Mouse (Mus musculus) MEL (cell line): ENCODE results near the gene 1700021F07Rik. TPM values are rescaled to one million over a fixed set of nuclear protein-coding genes. Genes with fewer than 3 reads are reported as not detected.

Experiments
- DNase-seq: peaks from one replicate; pipeline ENCODE4 v3.0.0; 2011; ENCODE audit warnings: low read depth, low spot score
- H3K27ac ChIP-seq: 2 replicates; pipeline ENCODE4 v1.5.1; 2012; ENCODE audit warnings: low read depth, mild to moderate bottlenecking, control low read depth, low read length, moderate library complexity; ENCODE audit not compliant: control insufficient read depth
- H3K27me3 ChIP-seq, 2 experiments: fragments of 150-350 bp in 1 of 2; sonication (generic) in 1 of 2; 2 replicates each; pipeline ENCODE4 v1.6.1; 2012; ENCODE audit warnings: low read length in 2 of 2, mild to moderate bottlenecking in 2 of 2, improper control_type of control experiment in 1 of 2, moderate library complexity in 1 of 2; ENCODE audit not compliant: insufficient read depth in 2 of 2, control insufficient read depth in 1 of 2
- H3K36me3 ChIP-seq, 2 experiments: 2 replicates each; pipeline ENCODE4 v1.6.1; 2012 to 2014; ENCODE audit warnings: low read length in 2 of 2, improper control_type of control experiment in 1 of 2, inconsistent platforms in 1 of 2, mild to moderate bottlenecking in 1 of 2; ENCODE audit not compliant: insufficient read depth in 2 of 2, control insufficient read depth in 1 of 2
- H3K4me1 ChIP-seq, 2 experiments: fragments of 150-350 bp in 1 of 2; sonication (generic) in 1 of 2; 2 replicates each; pipeline ENCODE4 v1.6.1; 2012; ENCODE audit warnings: low read length in 2 of 2, improper control_type of control experiment in 1 of 2, mild to moderate bottlenecking in 1 of 2; ENCODE audit not compliant: insufficient read depth in 2 of 2, control insufficient read depth in 1 of 2
- H3K4me3 ChIP-seq, 2 experiments: fragments of 150-350 bp in 1 of 2; sonication (generic) in 1 of 2; 2 replicates each; pipeline ENCODE4 v1.5.1; 2012; ENCODE audit warnings: low read depth in 2 of 2, low read length in 2 of 2, mild to moderate bottlenecking in 2 of 2, moderate library complexity in 2 of 2, control low read depth in 1 of 2, improper control_type of control experiment in 1 of 2; ENCODE audit not compliant: control insufficient read depth in 1 of 2, insufficient read depth in 1 of 2
- H3K79me2 ChIP-seq: 2 replicates; pipeline ENCODE4 v1.6.1; 2012; ENCODE audit warnings: mild to moderate bottlenecking, low read length, moderate library complexity; ENCODE audit not compliant: control insufficient read depth, poor library complexity, insufficient read depth
- H3K9ac ChIP-seq: 2 replicates; pipeline ENCODE4 v1.6.1; 2012; ENCODE audit warnings: low read depth, mild to moderate bottlenecking, control low read depth, low read length, moderate library complexity; ENCODE audit not compliant: control insufficient read depth, poor library complexity, severe bottlenecking
- H3K9me3 ChIP-seq: fragments of 150-350 bp; sonication (generic); replicated peaks from 2 replicates; pipeline ENCODE4 v1.6.1; 2012; ENCODE audit warnings: mild to moderate bottlenecking, low read length, improper control_type of control experiment, moderate library complexity; ENCODE audit not compliant: insufficient read depth
- BHLHE40 ChIP-seq: IDR thresholded peaks from 2 replicates; pipeline ENCODE4 v1.6.1; 2012; ENCODE audit warnings: low read depth, mild to moderate bottlenecking, inconsistent platforms, low read length, improper control_type of control experiment, borderline replicate concordance
- CHD1 ChIP-seq: IDR thresholded peaks from 2 replicates; pipeline ENCODE4 v1.6.1; 2012; ENCODE audit warnings: low read depth, mild to moderate bottlenecking, inconsistent platforms, low read length, improper control_type of control experiment
- CTCF ChIP-seq, 3 experiments: IDR thresholded peaks in 2 of 3; conservative IDR thresholded peaks in 1 of 3; 2 replicates each; pipeline ENCODE4 v1.5.1; 2011 to 2012; ENCODE audit warnings: low read length in 3 of 3, low read depth in 2 of 3, mild to moderate bottlenecking in 2 of 3, improper control_type of control experiment in 1 of 3, inconsistent platforms in 1 of 3, mixed read lengths in 1 of 3, moderate library complexity in 1 of 3; ENCODE audit not compliant: control insufficient read depth in 1 of 3, insufficient read depth in 1 of 3, poor library complexity in 1 of 3, severe bottlenecking in 1 of 3
- EP300 ChIP-seq, 2 experiments: IDR thresholded peaks; 2 replicates each; pipeline ENCODE4 v1.6.1; 2011; ENCODE audit warnings: improper control_type of control experiment in 2 of 2, low read length in 2 of 2, low read depth in 1 of 2, mild to moderate bottlenecking in 1 of 2
- GATA1 ChIP-seq: IDR thresholded peaks from 2 replicates; pipeline ENCODE4 v1.6.1; 2011; ENCODE audit warnings: low read depth, low read length, improper control_type of control experiment
- JUND ChIP-seq: IDR thresholded peaks from 2 replicates; pipeline ENCODE4 v1.6.1; 2011; ENCODE audit warnings: low read depth, mild to moderate bottlenecking, improper control_type of control experiment, low read length
- MYB ChIP-seq: IDR thresholded peaks from 2 replicates; pipeline ENCODE4 v1.6.1; 2011; ENCODE audit warnings: mild to moderate bottlenecking, low read depth, low read length, improper control_type of control experiment
- RAD21 ChIP-seq: IDR thresholded peaks from 2 replicates; pipeline ENCODE4 v1.6.1; 2011; ENCODE audit warnings: mild to moderate bottlenecking, low read depth, low read length, improper control_type of control experiment
- TAL1 ChIP-seq: IDR thresholded peaks from 2 replicates; pipeline ENCODE4 v1.6.1; 2012; ENCODE audit warnings: mild to moderate bottlenecking, inconsistent platforms, low read length, moderate library complexity, mixed read lengths
- TCF12 ChIP-seq: IDR thresholded peaks from 2 replicates; pipeline ENCODE4 v1.6.1; 2014; ENCODE audit warnings: low read depth, mild to moderate bottlenecking, inconsistent platforms, low read length, improper control_type of control experiment, moderate library complexity
- UBTF ChIP-seq: IDR thresholded peaks from 2 replicates; pipeline ENCODE4 v1.6.1; 2012; ENCODE audit warnings: low read depth, mild to moderate bottlenecking, inconsistent platforms, low read length, improper control_type of control experiment, moderate library complexity, borderline replicate concordance; ENCODE audit not compliant: insufficient read depth
- USF1 ChIP-seq: IDR thresholded peaks from 2 replicates; pipeline ENCODE4 v1.6.1; 2014; ENCODE audit warnings: low read depth, mild to moderate bottlenecking, inconsistent platforms, low read length, improper control_type of control experiment, moderate library complexity
- ZC3H11A ChIP-seq: IDR thresholded peaks from 2 replicates; pipeline ENCODE4 v1.6.1; 2012; ENCODE audit warnings: low read depth, mild to moderate bottlenecking, inconsistent platforms, low read length, improper control_type of control experiment
- ZKSCAN1 ChIP-seq: IDR thresholded peaks from 2 replicates; pipeline ENCODE4 v1.6.1; 2012; ENCODE audit warnings: low read depth, mild to moderate bottlenecking, inconsistent platforms, low read length, improper control_type of control experiment, moderate library complexity
- ZMIZ1 ChIP-seq: IDR thresholded peaks from 2 replicates; pipeline ENCODE4 v1.6.1; 2012; ENCODE audit warnings: low read depth, mild to moderate bottlenecking, inconsistent platforms, low read length, improper control_type of control experiment, moderate library complexity
- polyA plus RNA-seq, 2 experiments: library from polyadenylated mRNA; stranded (reverse) in 1 of 2; unstranded in 1 of 2; fragments of >175 nt in 1 of 2; fragments of >200 nt in 1 of 2; gene quantifications; 2 replicates each; pipeline versions ENCODE4 v1.2.1 to v1.2.4; 2012; ENCODE audit warnings: low replicate concordance in 2 of 2, low read depth in 1 of 2; ENCODE audit not compliant: insufficient read length in 2 of 2, insufficient read depth in 1 of 2, missing spikeins in 1 of 2
- total RNA-seq: library from RNA; depleted of rRNA; stranded (reverse); fragments of 300-350 nt; gene quantifications from 2 replicates; pipeline ENCODE4 v1.2.3, GENCODE M21; 2012

Gene 1700021F07Rik
- total and polyA plus RNA-seq, 3 experiments, result not detected

- Histone ChIP-seq H3K27me3 (no peaks in the 10 kb centered on the region), H3K36me3 (no peaks in the 10 kb centered on the region), H3K4me3 (no peak overlapping the region), H3K27ac (no peak overlapping the region), H3K9ac (no peak overlapping the region), H3K4me1 (no peaks in the 10 kb centered on the region), H3K79me2 (no peaks in the 10 kb centered on the region), H3K9me3 (no peaks in the 10 kb centered on the region)
- no peak for TF ChIP-seq TCF12
- no peak for TF ChIP-seq ZC3H11A
- TF ChIP-seq USF1, result no peak
- TF ChIP-seq BHLHE40, result no peak
- TF ChIP-seq TAL1, result no peak
- no peak for TF ChIP-seq CHD1
- no peak for TF ChIP-seq GATA1
- TF ChIP-seq CTCF (IDR thresholded peaks at IDR 0.05 in 2 of 3, conservative IDR thresholded peaks at IDR 0.05 in 1 of 3; ENCODE audit: control insufficient read depth in 1 of 3, insufficient read depth in 1 of 3, low read depth in 2 of 3, low read length in 3 of 3, poor library complexity in 1 of 3, severe bottlenecking in 1 of 3), result no peak
- TF ChIP-seq EP300 (IDR thresholded peaks at IDR 0.05; ENCODE audit: low read depth in 1 of 2, low read length in 2 of 2), result no peak
- no peak for TF ChIP-seq JUND
- DNase-seq, result no peak
These were observed 19.4 kb downstream of the 1700021F07Rik start for GRCm38 (mm10) chr2:173541748-173542147.

- no peaks in the 10 kb centered on the region for H3K9me3 ChIP-seq
- no peak overlapping the region for H3K27ac ChIP-seq
- H3K27me3 ChIP-seq, result no peaks in the 10 kb centered on the region
- no peak overlapping the region for H3K4me3 ChIP-seq
- H3K36me3 ChIP-seq, result no peaks in the 10 kb centered on the region
- no peaks in the 10 kb centered on the region for H3K79me2 ChIP-seq
- H3K4me1 ChIP-seq, result no peaks in the 10 kb centered on the region
- H3K9ac ChIP-seq, result no peak overlapping the region
- no peak for TF ChIP-seq ZMIZ1
- TF ChIP-seq UBTF, result no peak
- no peak for TF ChIP-seq ZKSCAN1
- no peak for TF ChIP-seq MYB
- no peak for DNase-seq
These were observed 20.3 kb downstream of the 1700021F07Rik start for GRCm38 (mm10) chr2:173542716-173543115.

- peak; percentile 6 for DNase-seq
- no peaks in the 10 kb centered on the region for H3K36me3 ChIP-seq
- H3K9ac ChIP-seq, result no peak overlapping the region
- no peaks in the 10 kb centered on the region for H3K4me1 ChIP-seq
- H3K9me3 ChIP-seq, result no peaks in the 10 kb centered on the region
- no peak overlapping the region for H3K27ac ChIP-seq
- H3K4me3 ChIP-seq, result no peak overlapping the region
- no peaks in the 10 kb centered on the region for H3K79me2 ChIP-seq
- no peak for TF ChIP-seq JUND
- TF ChIP-seq CTCF (IDR thresholded peaks at IDR 0.05 in 2 of 3, conservative IDR thresholded peaks at IDR 0.05 in 1 of 3; ENCODE audit: control insufficient read depth in 1 of 3, insufficient read depth in 1 of 3, low read depth in 2 of 3, low read length in 3 of 3, poor library complexity in 1 of 3, severe bottlenecking in 1 of 3), result peak in 1 of 3 experiments; percentile 58; a peak in 4 of 6 replicates
- TF ChIP-seq RAD21, result peak; percentile 0; the same call in 1 of the 2 replicates
- no peaks in the 10 kb centered on the region for H3K27me3 ChIP-seq
These were observed 23.8 kb downstream of the 1700021F07Rik start for GRCm38 (mm10) chr2:173545992-173546703.
